Mouse (Mus musculus) gonadal fat pad, adult 2 months (tissue): ENCODE results near the gene Dusp16. TPM values are rescaled to one million over a fixed set of nuclear protein-coding genes. Genes with fewer than 3 reads are reported as not detected.
"Not testable (repeated sequence)": the region's sequence is repeated elsewhere in the genome, so short reads cannot be mapped to it uniquely, and the experiment has no call there.

Experiments
- DNase-seq: peaks from one replicate; pipeline ENCODE4 v3.0.0-alpha.2; 2012; ENCODE audit warnings: low read depth
- polyA plus RNA-seq: library from polyadenylated mRNA; depleted of rRNA; stranded (reverse); fragments of >200 nt; gene quantifications from 2 replicates; pipeline ENCODE4 v1.2.3, GENCODE M21; 2012; rRNA removed

Dusp16 gene
- polyA plus RNA-seq, 1 experiment, result 14.1 TPM

DNA sequence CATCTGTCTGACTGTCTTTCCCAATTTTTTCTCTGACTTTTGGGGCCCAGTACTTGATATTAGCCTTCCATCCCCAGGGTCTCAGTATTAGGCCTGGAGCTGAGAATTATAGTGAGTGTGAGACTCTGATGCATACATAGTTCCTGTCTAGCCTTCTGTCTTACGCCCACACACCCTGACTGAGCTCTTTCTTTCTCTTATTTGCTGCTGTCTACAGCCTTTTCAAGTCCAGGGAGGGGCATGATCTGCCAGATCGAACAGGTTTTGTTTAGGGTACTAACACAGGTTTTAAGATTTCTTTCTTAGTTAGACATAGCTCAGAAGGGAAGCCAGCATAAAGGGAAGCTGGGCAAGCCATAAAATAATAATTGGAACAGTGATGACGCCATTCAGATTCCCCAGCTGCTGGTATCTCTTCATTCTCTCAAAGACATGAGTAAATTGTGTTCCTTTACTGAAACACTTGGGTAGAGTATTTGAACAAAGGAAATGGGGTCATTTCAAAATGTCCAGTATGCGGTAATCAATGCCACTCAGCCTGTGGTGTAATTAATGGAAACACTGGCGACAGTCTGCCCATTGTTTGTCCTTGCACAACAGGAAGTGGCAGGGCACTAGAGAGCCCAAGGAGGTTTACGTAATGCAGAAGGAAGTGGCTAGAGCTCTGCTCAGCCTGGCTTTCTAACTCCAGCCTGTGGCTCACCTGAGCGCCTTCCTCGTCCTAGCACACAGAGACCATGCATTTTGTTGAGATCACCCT is 91.8 kb downstream of the Dusp16 start:
- DNase-seq, result peak; percentile 84

DNA sequence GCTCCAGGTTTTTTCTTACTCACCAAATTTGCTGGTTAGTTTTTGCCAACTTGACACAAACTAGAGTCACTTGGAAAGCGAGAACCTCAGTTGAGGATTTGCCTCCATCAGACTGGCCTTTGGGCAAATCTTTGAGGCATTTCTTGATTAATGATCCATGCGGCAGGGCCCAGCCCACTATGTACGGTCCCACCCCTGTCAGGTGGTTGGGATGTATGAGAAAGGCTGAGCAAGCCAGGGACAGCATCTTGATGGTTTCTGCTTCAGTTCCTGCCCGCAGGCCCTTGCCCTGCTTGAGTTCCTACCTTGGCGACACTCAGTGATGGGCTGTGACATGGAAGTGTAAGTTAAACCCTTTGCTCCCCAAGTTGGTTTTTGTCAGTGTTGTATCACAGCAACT is 94.2 kb downstream of the Dusp16 start:
- no peak for DNase-seq

GRCm38 (mm10) chr6:134696554-134696953 is 95.9 kb downstream of the Dusp16 start:
- peak; percentile 67 for DNase-seq

DNA sequence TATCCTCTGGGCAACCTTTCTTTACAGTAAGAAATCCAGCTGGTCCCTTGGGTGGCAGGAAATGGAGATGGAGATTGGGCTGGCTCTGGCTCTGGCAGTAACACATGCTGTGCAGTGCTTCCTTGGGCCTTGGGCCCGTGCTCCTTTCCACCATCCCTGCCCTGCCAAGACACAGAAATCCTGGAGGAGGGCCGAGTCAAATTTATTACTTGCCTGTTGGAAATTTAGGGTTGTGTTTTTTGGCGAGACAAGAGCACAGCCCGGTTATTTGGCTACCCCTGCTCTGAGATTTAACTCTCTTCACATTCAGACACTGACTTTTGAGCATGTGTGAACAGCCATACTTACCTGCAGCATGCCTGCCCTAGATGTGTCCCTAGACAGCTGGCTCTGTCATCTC is 96.3 kb downstream of the Dusp16 start:
- DNase-seq, result peak; percentile 95

GRCm38 (mm10) chr6:134695625-134696024 is 96.8 kb downstream of the Dusp16 start:
- no peak for DNase-seq

DNA sequence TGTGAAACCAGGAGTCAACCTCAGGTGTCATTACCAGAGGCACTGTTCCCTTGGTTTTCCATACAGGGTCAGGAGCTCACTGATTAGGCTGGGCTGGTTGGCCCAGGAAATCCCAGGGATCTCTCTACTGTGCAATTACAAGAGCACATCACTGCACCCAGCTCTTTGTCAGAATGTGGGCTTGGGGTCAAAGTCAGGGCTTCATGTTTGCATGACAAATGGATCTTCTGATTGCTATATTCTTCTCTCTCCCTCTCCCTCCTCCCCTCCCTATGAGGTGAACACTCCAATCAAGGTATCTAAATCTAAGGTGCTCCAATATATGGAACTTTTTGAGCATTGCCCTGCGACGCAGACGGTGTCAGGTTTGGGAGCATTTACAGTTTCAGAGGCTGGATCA is 97.4 kb downstream of the Dusp16 start:
- DNase-seq, result no peak

GRCm38 (mm10) chr6:134694498-134694897 is 97.9 kb downstream of the Dusp16 start:
- no peak for DNase-seq

DNA sequence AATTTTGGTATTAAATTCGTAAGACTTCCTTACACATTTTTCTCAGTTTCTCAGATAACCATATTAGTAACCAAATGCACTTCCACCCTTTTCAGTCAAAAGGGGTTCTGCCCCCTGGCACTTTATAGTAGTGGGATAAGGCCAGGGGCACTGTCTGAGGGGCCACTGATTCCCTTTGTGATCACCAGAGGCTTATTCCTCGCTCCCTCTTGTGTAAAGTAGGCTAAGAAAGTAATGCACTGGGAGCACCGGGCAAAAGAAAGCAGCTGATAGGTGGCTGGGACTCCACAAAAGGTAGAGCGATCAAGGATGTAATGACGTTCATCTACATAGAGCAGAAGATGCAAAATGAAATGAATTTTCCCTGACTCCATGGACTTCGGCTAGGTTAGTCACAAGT is 106.9 kb downstream of the Dusp16 start:
- no peak for DNase-seq

DNA sequence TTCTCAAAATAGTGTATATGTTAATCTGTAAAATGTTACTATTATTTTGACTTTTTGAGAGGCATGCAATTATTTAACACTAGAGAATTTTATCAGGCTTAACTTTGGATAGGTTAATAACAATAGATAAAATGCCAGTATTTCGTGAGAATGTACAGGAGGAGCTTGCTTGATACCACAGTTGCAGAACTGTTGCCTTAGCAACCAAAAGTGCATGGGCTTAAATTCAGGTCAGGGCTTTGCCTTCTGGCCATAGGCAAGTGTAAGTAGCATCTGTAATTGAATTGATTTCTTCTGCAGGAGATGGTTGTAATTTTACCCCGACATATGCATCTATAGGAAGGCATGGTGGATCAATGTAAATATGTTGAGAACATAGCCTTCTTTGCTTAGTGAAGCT is 107.4 kb downstream of the Dusp16 start:
- no peak for DNase-seq

DNA sequence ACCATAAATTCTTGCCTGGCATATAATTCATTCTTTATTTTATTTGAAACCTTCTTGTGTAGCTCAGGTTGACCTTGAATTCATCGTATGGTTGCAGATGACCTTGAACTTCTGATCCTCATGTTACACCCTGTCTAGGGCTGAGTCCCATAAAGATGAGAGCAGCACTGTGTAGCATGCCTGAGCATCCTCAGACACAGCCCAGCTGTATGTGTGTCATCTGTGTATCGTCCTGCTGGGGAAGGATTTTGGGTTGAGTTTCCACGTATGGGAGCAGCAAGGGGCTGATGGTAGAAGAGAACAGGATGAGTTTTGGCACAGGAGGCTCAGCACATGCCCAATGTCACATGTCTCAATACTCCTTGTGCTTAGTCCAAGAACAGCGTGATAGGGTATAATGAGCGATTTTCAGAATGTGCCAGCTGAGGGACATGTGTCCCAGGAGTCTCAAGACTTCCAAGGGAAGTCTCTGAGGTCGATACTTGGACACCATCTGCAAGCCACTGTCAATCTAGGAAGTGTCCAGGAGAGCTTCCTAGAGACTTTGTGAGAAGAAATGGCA is 108.0 kb downstream of the Dusp16 start:
- DNase-seq, result no peak

- DNase-seq, result not testable (repeated sequence)
Measured at GRCm38 (mm10) chr6:134679330-134679729, 113.1 kb downstream of the Dusp16 start.

DNA sequence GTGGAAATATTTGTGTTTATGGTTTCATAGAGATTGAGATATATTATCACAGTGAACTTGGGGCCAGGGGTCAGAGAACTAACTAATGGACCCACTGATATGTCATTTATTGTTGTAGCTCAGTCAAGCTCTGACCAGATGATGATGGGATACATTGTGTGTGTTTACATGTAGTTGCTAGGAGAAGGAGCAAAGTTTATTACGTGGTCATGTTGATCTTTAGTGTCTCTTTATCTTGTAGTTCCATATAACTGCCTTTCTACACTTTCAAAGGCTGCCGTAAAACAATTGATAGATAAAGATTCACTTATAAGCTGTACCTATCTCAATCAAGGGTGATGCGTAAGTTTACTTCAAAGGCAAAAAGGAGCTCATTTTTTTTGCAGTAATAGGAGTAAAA is 114.4 kb downstream of the Dusp16 start:
- no peak for DNase-seq

- no peak for DNase-seq
Measured at GRCm38 (mm10) chr6:134677504-134677903, 114.9 kb downstream of the Dusp16 start.

- DNase-seq, result not testable (repeated sequence)
Measured at GRCm38 (mm10) chr6:134673712-134674111, 118.7 kb downstream of the Dusp16 start.

GRCm38 (mm10) chr6:134670881-134671411 is 121.5 kb downstream of the Dusp16 start:
- DNase-seq, result no peak

DNA sequence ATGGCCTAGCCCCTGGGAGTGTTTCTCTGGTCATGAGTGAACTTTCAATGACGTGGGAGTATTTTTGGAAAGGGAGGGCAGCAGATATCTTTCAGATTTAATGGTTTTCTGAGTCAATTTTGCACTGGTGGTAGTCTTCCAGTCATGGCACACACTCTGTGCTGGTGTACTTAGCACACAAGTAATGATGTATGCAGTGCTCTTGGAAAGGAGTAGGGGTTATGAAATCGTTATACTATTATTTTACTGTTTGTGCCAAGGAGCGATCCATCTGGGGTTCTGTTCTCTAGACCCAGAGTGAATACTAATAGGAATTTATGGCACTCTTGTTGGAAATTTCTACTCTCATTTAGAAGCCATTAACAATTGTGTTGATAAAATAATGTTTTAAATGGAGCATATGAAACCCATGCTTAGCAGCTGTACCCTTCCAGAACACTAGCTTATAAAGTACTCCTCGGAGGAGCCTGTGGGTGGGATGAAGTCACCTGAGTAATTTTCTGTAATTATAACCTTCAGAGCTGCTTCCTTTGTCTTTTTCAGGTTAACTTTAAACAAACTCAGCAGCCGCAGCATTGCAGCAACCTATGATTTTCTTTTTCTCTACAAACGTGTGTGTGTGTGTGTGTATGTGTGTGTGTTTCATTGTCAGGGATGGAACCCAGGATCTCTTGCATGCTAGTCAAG is 123.1 kb downstream of the Dusp16 start:
- no peak for DNase-seq

DNA sequence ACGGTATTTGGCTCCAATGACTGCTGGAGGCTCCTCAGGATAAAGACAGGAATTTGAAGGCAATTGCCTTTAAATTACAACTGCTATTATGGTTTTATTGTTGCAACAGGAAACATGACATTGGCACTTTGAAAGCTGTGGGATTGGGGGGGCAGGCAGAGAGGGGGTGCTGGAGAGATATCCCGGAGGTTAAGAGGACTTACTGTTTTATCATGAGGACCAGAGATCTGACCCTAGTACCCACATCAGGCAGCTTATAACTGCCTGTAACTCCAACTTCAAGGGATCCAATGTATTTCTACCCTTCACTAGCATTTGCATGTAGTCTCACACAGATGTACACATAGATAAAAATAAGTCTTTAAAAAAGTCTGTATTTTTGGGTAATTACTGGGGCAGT is 123.9 kb downstream of the Dusp16 start:
- DNase-seq, result no peak

- DNase-seq, result no peak
Measured at GRCm38 (mm10) chr6:134665817-134666216, 126.6 kb downstream of the Dusp16 start.

Other genes with a start within 250 kb of the Dusp16 start
- 27.3 and 31.6 TPM in 2 replicates for gene Lrp6, start 225.7 kb downstream of the Dusp16 start, polyA plus RNA-seq
- 6.0 and 7.0 TPM in 2 replicates for gene Mansc1, start 160.1 kb downstream of the Dusp16 start, polyA plus RNA-seq
- 16.5 and 16.8 TPM in 2 replicates for gene Borcs5, start 153.1 kb downstream of the Dusp16 start, polyA plus RNA-seq
- 17.4 and 18.0 TPM in 2 replicates for gene Crebl2, start 37.5 kb upstream of the Dusp16 start, polyA plus RNA-seq
- 7.1 and 8.5 TPM in 2 replicates for gene Gpr19, start 106.0 kb upstream of the Dusp16 start, polyA plus RNA-seq
- gene Cdkn1b, start 127.8 kb upstream of the Dusp16 start, polyA plus RNA-seq, result 10.9 and 20.8 TPM in 2 replicates
- 2.6 and 2.7 TPM in 2 replicates for gene Apold1, start 189.1 kb upstream of the Dusp16 start, polyA plus RNA-seq
- gene Ddx47, start 219.0 kb upstream of the Dusp16 start, polyA plus RNA-seq, result 35.0 and 42.1 TPM in 2 replicates